Mouse (Mus musculus) heart, postnatal 0 days (tissue): Measurements from ENCODE around the gene Lrrc75a.

Experiments used
- CTCF ChIP-seq: IDR thresholded peaks from 2 replicates; pipeline ENCODE4 v1.5.1; 2016; ENCODE audit warnings: antibody characterized with exemption, control low read depth, low read depth
- EP300 ChIP-seq: IDR thresholded peaks from 2 replicates; pipeline ENCODE4 v1.6.1; 2016; ENCODE audit warnings: antibody characterized with exemption, low read depth

GRCm38 (mm10) chr11:62603312-62604056, 44.8 kb downstream of the Lrrc75a start:
- TF ChIP-seq CTCF (no peak), EP300 (no peak)
